Mouse (Mus musculus) MEL (cell line): Measurements from ENCODE around the gene Fam129c. TPM values are rescaled to one million over a fixed set of nuclear protein-coding genes. Genes with fewer than 3 reads are reported as not detected.

Experiments
- CHD1 ChIP-seq: IDR thresholded peaks from 2 replicates; pipeline ENCODE4 v1.6.1; 2012; ENCODE audit warnings: low read depth, mild to moderate bottlenecking, inconsistent platforms, low read length, improper control_type of control experiment
- CHD2 ChIP-seq: IDR thresholded peaks from 2 replicates; pipeline ENCODE4 v1.6.1; 2011; ENCODE audit warnings: low read length, improper control_type of control experiment
- CTCF ChIP-seq, 3 experiments: IDR thresholded peaks in 2 of 3; conservative IDR thresholded peaks in 1 of 3; 2 replicates each; pipeline ENCODE4 v1.5.1; 2011 to 2012; ENCODE audit warnings: low read length in 3 of 3, low read depth in 2 of 3, mild to moderate bottlenecking in 2 of 3, improper control_type of control experiment in 1 of 3, inconsistent platforms in 1 of 3, mixed read lengths in 1 of 3, moderate library complexity in 1 of 3; ENCODE audit not compliant: control insufficient read depth in 1 of 3, insufficient read depth in 1 of 3, poor library complexity in 1 of 3, severe bottlenecking in 1 of 3
- E2F4 ChIP-seq: IDR thresholded peaks from 2 replicates; pipeline ENCODE4 v1.6.1; 2011; ENCODE audit warnings: low read depth, low read length, improper control_type of control experiment, borderline replicate concordance
- ELF1 ChIP-seq: IDR thresholded peaks from 2 replicates; pipeline ENCODE4 v1.6.1; 2014; ENCODE audit warnings: low read depth, mild to moderate bottlenecking, inconsistent platforms, low read length, improper control_type of control experiment, moderate library complexity
- EP300 ChIP-seq, 2 experiments: IDR thresholded peaks; 2 replicates each; pipeline ENCODE4 v1.6.1; 2011; ENCODE audit warnings: improper control_type of control experiment in 2 of 2, low read length in 2 of 2, low read depth in 1 of 2, mild to moderate bottlenecking in 1 of 2
- HCFC1 ChIP-seq: IDR thresholded peaks from 2 replicates; pipeline ENCODE4 v1.6.1; 2012; ENCODE audit warnings: low read depth, mild to moderate bottlenecking, inconsistent platforms, low read length, improper control_type of control experiment, moderate library complexity
- MAX ChIP-seq: IDR thresholded peaks from 2 replicates; pipeline ENCODE4 v1.6.1; 2011; ENCODE audit warnings: low read length, improper control_type of control experiment
- MAZ ChIP-seq: IDR thresholded peaks from 2 replicates; pipeline ENCODE4 v1.6.1; 2012; ENCODE audit warnings: low read depth, mild to moderate bottlenecking, inconsistent platforms, low read length, improper control_type of control experiment
- MEF2A ChIP-seq: IDR thresholded peaks from 2 replicates; pipeline ENCODE4 v1.6.1; 2014; ENCODE audit warnings: low read depth, mild to moderate bottlenecking, inconsistent platforms, low read length, improper control_type of control experiment; ENCODE audit not compliant: poor library complexity, insufficient replicate concordance, severe bottlenecking; ENCODE audit errors: extremely low read depth
- MXI1 ChIP-seq: IDR thresholded peaks from 2 replicates; pipeline ENCODE4 v1.6.1; 2011; ENCODE audit warnings: mild to moderate bottlenecking, low read depth, low read length, improper control_type of control experiment
- MYC ChIP-seq: IDR thresholded peaks from 2 replicates; pipeline ENCODE4 v1.6.1; 2011; ENCODE audit warnings: low read depth, mild to moderate bottlenecking, low read length, improper control_type of control experiment, moderate library complexity
- NELFE ChIP-seq: IDR thresholded peaks from 2 replicates; pipeline ENCODE4 v1.6.1; 2011; ENCODE audit warnings: low read depth, low read length, improper control_type of control experiment
- POLR2A ChIP-seq, 2 experiments: IDR thresholded peaks; 2 replicates each; pipeline ENCODE4 v1.6.1; 2011 to 2012; ENCODE audit warnings: low read length in 2 of 2, mild to moderate bottlenecking in 2 of 2, control low read depth in 1 of 2, improper control_type of control experiment in 1 of 2, low read depth in 1 of 2, moderate library complexity in 1 of 2; ENCODE audit not compliant: control insufficient read depth in 1 of 2, insufficient read depth in 1 of 2, poor library complexity in 1 of 2
- POLR2AphosphoS2 ChIP-seq: IDR thresholded peaks from 2 replicates; pipeline ENCODE4 v1.6.1; 2011; ENCODE audit warnings: low read length, improper control_type of control experiment
- POLR2AphosphoS5 ChIP-seq: IDR thresholded peaks from 2 replicates; pipeline ENCODE4 v1.6.1; 2012; ENCODE audit warnings: low read depth, borderline replicate concordance, mild to moderate bottlenecking, inconsistent platforms, low read length, moderate library complexity, mixed read lengths
- TAL1 ChIP-seq: IDR thresholded peaks from 2 replicates; pipeline ENCODE4 v1.6.1; 2012; ENCODE audit warnings: mild to moderate bottlenecking, inconsistent platforms, low read length, moderate library complexity, mixed read lengths
- TBP ChIP-seq: IDR thresholded peaks from 2 replicates; pipeline ENCODE4 v1.8.0; 2011; ENCODE audit warnings: low read depth, low read length, improper control_type of control experiment
- TCF12 ChIP-seq: IDR thresholded peaks from 2 replicates; pipeline ENCODE4 v1.6.1; 2014; ENCODE audit warnings: low read depth, mild to moderate bottlenecking, inconsistent platforms, low read length, improper control_type of control experiment, moderate library complexity
- USF1 ChIP-seq: IDR thresholded peaks from 2 replicates; pipeline ENCODE4 v1.6.1; 2014; ENCODE audit warnings: low read depth, mild to moderate bottlenecking, inconsistent platforms, low read length, improper control_type of control experiment, moderate library complexity
- USF2 ChIP-seq, 2 experiments: IDR thresholded peaks; 2 replicates each; pipeline ENCODE4 v1.6.1; 2011 to 2012; ENCODE audit warnings: improper control_type of control experiment in 2 of 2, low read length in 2 of 2, borderline replicate concordance in 1 of 2, inconsistent platforms in 1 of 2, low read depth in 1 of 2, mild to moderate bottlenecking in 1 of 2; ENCODE audit not compliant: insufficient read depth in 1 of 2
- ZC3H11A ChIP-seq: IDR thresholded peaks from 2 replicates; pipeline ENCODE4 v1.6.1; 2012; ENCODE audit warnings: low read depth, mild to moderate bottlenecking, inconsistent platforms, low read length, improper control_type of control experiment
- ZKSCAN1 ChIP-seq: IDR thresholded peaks from 2 replicates; pipeline ENCODE4 v1.6.1; 2012; ENCODE audit warnings: low read depth, mild to moderate bottlenecking, inconsistent platforms, low read length, improper control_type of control experiment, moderate library complexity
- ZNF384 ChIP-seq: IDR thresholded peaks from 2 replicates; pipeline ENCODE4 v1.6.1; 2012; ENCODE audit warnings: low read depth, mild to moderate bottlenecking, inconsistent platforms, low read length, improper control_type of control experiment
- polyA plus RNA-seq, 2 experiments: library from polyadenylated mRNA; stranded (reverse) in 1 of 2; unstranded in 1 of 2; fragments of >175 nt in 1 of 2; fragments of >200 nt in 1 of 2; gene quantifications; 2 replicates each; pipeline versions ENCODE4 v1.2.1 to v1.2.4; 2012; ENCODE audit warnings: low replicate concordance in 2 of 2, low read depth in 1 of 2; ENCODE audit not compliant: insufficient read length in 2 of 2, insufficient read depth in 1 of 2, missing spikeins in 1 of 2
- total RNA-seq: library from RNA; depleted of rRNA; stranded (reverse); fragments of 300-350 nt; gene quantifications from 2 replicates; pipeline ENCODE4 v1.2.3, GENCODE M21; 2012

Fam129c gene
- total and polyA plus RNA-seq, 3 experiments: 7.6 to 8.3 TPM; not detected in 1

- TF ChIP-seq USF2 (IDR thresholded peaks at IDR 0.05; ENCODE audit: borderline replicate concordance in 1 of 2, insufficient read depth in 1 of 2, low read depth in 1 of 2, low read length in 2 of 2) (no peak), MXI1 (peak; percentile 14; the same call in 1 of the 2 replicates), CHD1 (no peak), MEF2A (no peak), MAZ (no peak), ELF1 (no peak), E2F4 (no peak), POLR2A (IDR thresholded peaks at IDR 0.05; ENCODE audit: control insufficient read depth in 1 of 2, insufficient read depth in 1 of 2, low read depth in 1 of 2, low read length in 2 of 2, poor library complexity in 1 of 2) (peak; percentile 50 to 74; a peak in 2 of 4 replicates), CTCF (IDR thresholded peaks at IDR 0.05 in 2 of 3, conservative IDR thresholded peaks at IDR 0.05 in 1 of 3; ENCODE audit: control insufficient read depth in 1 of 3, insufficient read depth in 1 of 3, low read depth in 2 of 3, low read length in 3 of 3, poor library complexity in 1 of 3, severe bottlenecking in 1 of 3) (no peak; a peak in 2 of 6 replicates), POLR2AphosphoS2 (no peak), TAL1 (no peak), NELFE (peak; percentile 56; the same call in 1 of the 2 replicates), ZKSCAN1 (no peak), MAX (0 out of 2 replicates have a peak, but pooled peaks have one; percentile 16), HCFC1 (0 out of 2 replicates have a peak, but pooled peaks have one; percentile 26), TCF12 (no peak), CHD2 (no peak), EP300 (IDR thresholded peaks at IDR 0.05; ENCODE audit: low read depth in 1 of 2, low read length in 2 of 2) (no peak; a peak in 1 of 4 replicates), MYC (no peak), ZNF384 (no peak), USF1 (no peak), TBP (no peak), ZC3H11A (no peak), POLR2AphosphoS5 (no peak)
Measured at GRCm38 (mm10) chr8:71558071-71558957, 39.1 kb upstream of the Fam129c start, which contains the start of gene Tmem221 (continued).
